Mouse (Mus musculus): ENCODE results near the gene Lonp1.

- TF ChIP-seq CTCF (IDR thresholded peaks at IDR 0.05; ENCODE audit: borderline replicate concordance, control insufficient read depth, extremely low read depth, insufficient read depth, low read length, poor library complexity): no peak
- TF ChIP-seq POLR2A (IDR thresholded peaks at IDR 0.05; ENCODE audit: control insufficient read depth, extremely low read depth, insufficient read depth, low read length, poor library complexity): no peak
These were observed 19.1 kb downstream of the Lonp1 start for GRCm38 (mm10) chr17:56607521-56608062.
